Mouse (Mus musculus) cerebellum, postnatal 4 days (tissue): ENCODE data around the gene Lrp4.
"Not testable (repeated sequence)": the region's sequence is repeated elsewhere in the genome, so short reads cannot be mapped to it uniquely, and the experiment has no call there.

Experiments
- DNase-seq, 2 experiments: peaks; one replicate each; pipeline ENCODE4 v3.0.0; 2022; ENCODE audit warnings: low spot score in 2 of 2, mixed read lengths in 1 of 2

Gene Lrp4

GRCm38 (mm10) chr2:91484698-91485097 is 27.4 kb downstream of the Lrp4 start:
- DNase-seq, result no peak

- no peak for DNase-seq
Measured at GRCm38 (mm10) chr2:91485256-91485655, 27.9 kb downstream of the Lrp4 start.

- DNase-seq, result not testable (repeated sequence)
Measured at GRCm38 (mm10) chr2:91487295-91487694, 30.0 kb downstream of the Lrp4 start.

- no peak for DNase-seq
Measured at GRCm38 (mm10) chr2:91492071-91492635, 34.8 kb downstream of the Lrp4 start.

GRCm38 (mm10) chr2:91493981-91494380 is 36.7 kb downstream of the Lrp4 start:
- DNase-seq, result no peak

- no peak for DNase-seq
Measured at GRCm38 (mm10) chr2:91498093-91498719, 40.9 kb downstream of the Lrp4 start.

GRCm38 (mm10) chr2:91508076-91508475 is 50.8 kb downstream of the Lrp4 start:
- DNase-seq, result no peak

- DNase-seq, result no peak
Measured at GRCm38 (mm10) chr2:91517186-91517585, 59.9 kb downstream of the Lrp4 start.

- peak; percentile 80 to 92 for DNase-seq
Measured at GRCm38 (mm10) chr2:91526294-91527146, 69.2 kb downstream of the Lrp4 start, which contains the start of gene Ckap5. TSS of gene Ckap5 (plus strand) at chr2:91526762.

GRCm38 (mm10) chr2:91527147-91527486 is 69.8 kb downstream of the Lrp4 start:
- DNase-seq, result peak in 1 of 2 experiments; percentile 34

- DNase-seq, result peak; percentile 26 to 42
Measured at GRCm38 (mm10) chr2:91537588-91538205, 80.4 kb downstream of the Lrp4 start.
